Mouse (Mus musculus) 416B (cell line): ENCODE measurements at regions not wholly inside any gene's neighbourhood (a gene's known extent, or its start where the extent isn't known, plus 50 kb on each side); places are given as distances from the start of the nearest gene placed in this dataset.

Experiments used
- DNase-seq: peaks from one replicate; pipeline ENCODE4 v3.0.0; 2011; ENCODE audit warnings: low read depth

DNA sequence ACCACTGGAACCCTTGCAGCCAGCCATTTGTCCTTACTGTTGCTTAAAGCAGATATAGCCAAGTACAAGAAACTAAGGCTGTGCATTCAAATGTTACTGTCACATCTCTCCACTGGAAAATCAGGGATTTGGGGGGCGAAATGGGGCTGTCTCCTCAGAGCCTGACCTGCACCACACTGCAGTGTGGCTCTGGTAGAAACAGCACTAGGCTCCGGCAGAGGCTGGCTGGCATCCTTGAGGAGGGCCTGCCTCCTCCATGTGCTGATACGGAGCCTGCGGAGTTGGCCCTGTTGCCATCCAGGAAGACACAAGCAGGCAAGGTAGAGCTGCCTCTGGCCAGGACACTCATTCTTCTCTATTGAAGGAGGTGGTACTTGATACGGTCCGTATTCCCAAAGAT lies 50.4 kb upstream of the Zfp637 start:
- no peak for DNase-seq
